Mouse (Mus musculus) hindbrain, embryonic 12.5 days (tissue): ENCODE results near the gene Xrcc5. TPM values are rescaled to one million over a fixed set of nuclear protein-coding genes. Genes with fewer than 3 reads are reported as not detected.
A peak's percentile ranks its signal among the peaks of the same experiment; 100 is the strongest.

Experiments
- ATAC-seq: fragments of 200-750 bp; cut with Nextera tagmentation; 2 replicates; pipeline ENCODE4 v1.8.0; 2017; ENCODE audit warnings: moderate TSS enrichment; ENCODE audit not compliant: low FRiP score
- H3K27ac ChIP-seq: fragments of 300-500 bp; sonication (generic); 2 replicates; pipeline ENCODE4 v1.5.1; 2016; ENCODE audit warnings: mild to moderate bottlenecking
- H3K27me3 ChIP-seq: fragments of 300-500 bp; sonication (generic); 2 replicates; pipeline ENCODE4 v1.6.1; 2016; ENCODE audit warnings: mild to moderate bottlenecking
- H3K36me3 ChIP-seq: fragments of 300-500 bp; sonication (generic); 2 replicates; pipeline ENCODE4 v1.6.1; 2016; ENCODE audit warnings: mild to moderate bottlenecking
- H3K4me1 ChIP-seq: fragments of 300-500 bp; sonication (generic); 2 replicates; pipeline ENCODE4 v1.6.1; 2016
- H3K4me2 ChIP-seq: fragments of 300-500 bp; sonication (generic); replicated peaks from 2 replicates; pipeline ENCODE4 v1.6.1; 2016; ENCODE audit warnings: mild to moderate bottlenecking
- H3K4me3 ChIP-seq: fragments of 300-500 bp; sonication (generic); 2 replicates; pipeline ENCODE4 v1.5.1; 2016; ENCODE audit warnings: mild to moderate bottlenecking
- H3K9ac ChIP-seq: fragments of 300-500 bp; sonication (generic); 2 replicates; pipeline ENCODE4 v1.6.1; 2016; ENCODE audit warnings: mild to moderate bottlenecking, moderate library complexity
- H3K9me3 ChIP-seq: fragments of 300-500 bp; sonication (generic); replicated peaks from 2 replicates; pipeline ENCODE4 v1.6.1; 2016; ENCODE audit warnings: mild to moderate bottlenecking
- WGBS: fragments of 180-500 bp; shearing (Covaris S2); methylation state at CpG from one replicate; pipeline ENCODE4 v1.1.7; 2016; 5-methylcytosine and 5-hydroxymethylcytosine counted together
- polyA plus RNA-seq: library from polyadenylated mRNA; unstranded; fragments of >200 nt; fragmentation: Nextera tagmentation; extraction: Ambion mirVana; gene quantifications from 2 replicates; pipeline ENCODE4 v1.2.1, GENCODE M21; 2016

Xrcc5 gene
- polyA plus RNA-seq, 1 experiment from 2014 or later, result 44.0 TPM

- no peak overlapping the region for H3K27ac ChIP-seq
- no peak for ATAC-seq
- WGBS, result 68% methylated on average over 4 of the region's 4 CpGs
Measured at GRCm38 (mm10) chr1:72293869-72294663, 13.2 kb upstream of the Xrcc5 start.

GRCm38 (mm10) chr1:72295746-72296145 is 11.5 kb upstream of the Xrcc5 start:
- no peak overlapping the region for H3K9ac ChIP-seq
- no peak for ATAC-seq
- H3K27me3 ChIP-seq, result no peaks in the 10 kb centered on the region
- H3K4me2 ChIP-seq, result no peak overlapping the region
- 88% methylated on average over 8 of the region's 8 CpGs for WGBS
- no peak overlapping the region for H3K4me3 ChIP-seq
- H3K9me3 ChIP-seq, result no peaks in the 10 kb centered on the region
- no peak overlapping the region for H3K27ac ChIP-seq
- H3K36me3 ChIP-seq, result peaks cover 28% of the 10 kb centered on the region
- no peaks in the 10 kb centered on the region for H3K4me1 ChIP-seq

More at GRCm38 (mm10) chr1:72293869-72294663, 13.2 kb upstream of the Xrcc5 start:
- no peak overlapping the region for H3K4me3 ChIP-seq
- 0 out of 2 replicates have a peak, but pooled peaks cover 15% of the 10 kb centered on the region for H3K36me3 ChIP-seq
- no peak overlapping the region for H3K9ac ChIP-seq
- H3K4me1 ChIP-seq, result no peaks in the 10 kb centered on the region
- no peak overlapping the region for H3K4me2 ChIP-seq
- H3K27me3 ChIP-seq, result no peaks in the 10 kb centered on the region
- H3K9me3 ChIP-seq, result no peaks in the 10 kb centered on the region

- no peak overlapping the region for H3K27ac ChIP-seq
- H3K27me3 ChIP-seq, result no peaks in the 10 kb centered on the region
- no peaks in the 10 kb centered on the region for H3K9me3 ChIP-seq
- no peak overlapping the region for H3K4me2 ChIP-seq
- ATAC-seq, result no peak
- H3K36me3 ChIP-seq, result peaks cover 28% of the 10 kb centered on the region
- WGBS, result 90% methylated on average over 1 of the region's 1 CpGs
- H3K4me3 ChIP-seq, result no peak overlapping the region
- H3K4me1 ChIP-seq, result no peaks in the 10 kb centered on the region
- no peak overlapping the region for H3K9ac ChIP-seq
Measured at GRCm38 (mm10) chr1:72301845-72302244, 5.4 kb upstream of the Xrcc5 start.

GRCm38 (mm10) chr1:72306241-72306640 is 980 bp upstream of the Xrcc5 start:
- H3K4me3 ChIP-seq, result no peak overlapping the region
- peaks cover 14% of the 10 kb centered on the region for H3K4me1 ChIP-seq
- no peak overlapping the region for H3K9ac ChIP-seq
- peak overlapping the region; percentile 59 for H3K4me2 ChIP-seq
- no peaks in the 10 kb centered on the region for H3K9me3 ChIP-seq
- H3K27ac ChIP-seq, result peak overlapping the region; percentile 90; the same call in 1 of the 2 replicates
- 0 out of 2 replicates have a peak, but pooled peaks cover 3% of the 10 kb centered on the region for H3K36me3 ChIP-seq
- no peaks in the 10 kb centered on the region for H3K27me3 ChIP-seq
- WGBS, result 45% methylated on average over 3 of the region's 3 CpGs
- no peak for ATAC-seq

- ATAC-seq, result peak; percentile 83
- 1% methylated on average over 11 of the region's 11 CpGs for WGBS
- H3K4me2 ChIP-seq, result peak overlapping the region; percentile 59
- no peaks in the 10 kb centered on the region for H3K9me3 ChIP-seq
- no peaks in the 10 kb centered on the region for H3K36me3 ChIP-seq
- H3K27ac ChIP-seq, result peak overlapping the region; percentile 90
- peak overlapping the region; percentile 58 for H3K4me3 ChIP-seq
- peak overlapping the region; percentile 32 for H3K9ac ChIP-seq
- peaks cover 14% of the 10 kb centered on the region for H3K4me1 ChIP-seq
- no peaks in the 10 kb centered on the region for H3K27me3 ChIP-seq
Measured at GRCm38 (mm10) chr1:72306679-72307181, 491 bp upstream of the Xrcc5 start.

- no peak overlapping the region for H3K4me2 ChIP-seq
- no peaks in the 10 kb centered on the region for H3K9me3 ChIP-seq
- ATAC-seq, result no peak
- H3K4me3 ChIP-seq, result no peak overlapping the region
- WGBS, result 68% methylated on average over 4 of the region's 4 CpGs
- no peaks in the 10 kb centered on the region for H3K27me3 ChIP-seq
- peaks cover 14% of the 10 kb centered on the region for H3K4me1 ChIP-seq
- H3K9ac ChIP-seq, result no peak overlapping the region
- no peak overlapping the region for H3K27ac ChIP-seq
- H3K36me3 ChIP-seq, result no peaks in the 10 kb centered on the region
Measured at GRCm38 (mm10) chr1:72308919-72309318, 1.7 kb downstream of the Xrcc5 start.

GRCm38 (mm10) chr1:72309744-72310424 is 2.7 kb downstream of the Xrcc5 start:
- H3K36me3 ChIP-seq, result peaks cover 3% of the 10 kb centered on the region; the same call in 1 of the 2 replicates
- H3K27me3 ChIP-seq, result no peaks in the 10 kb centered on the region
- H3K9ac ChIP-seq, result no peak overlapping the region
- no peak overlapping the region for H3K4me3 ChIP-seq
- H3K27ac ChIP-seq, result no peak overlapping the region
- 55% methylated on average over 6 of the region's 6 CpGs for WGBS
- ATAC-seq, result no peak
- no peak overlapping the region for H3K4me2 ChIP-seq
- H3K9me3 ChIP-seq, result no peaks in the 10 kb centered on the region
- peaks cover 14% of the 10 kb centered on the region for H3K4me1 ChIP-seq

GRCm38 (mm10) chr1:72312701-72313398 is 5.6 kb downstream of the Xrcc5 start:
- Histone ChIP-seq H3K27ac (no peak overlapping the region), H3K9me3 (no peaks in the 10 kb centered on the region), H3K27me3 (no peaks in the 10 kb centered on the region), H3K4me2 (no peak overlapping the region), H3K4me1 (peaks cover 14% of the 10 kb centered on the region), H3K36me3 (peaks cover 8% of the 10 kb centered on the region; the same call in 1 of the 2 replicates), H3K9ac (no peak overlapping the region), H3K4me3 (no peak overlapping the region)
- WGBS, result 92% methylated on average over 9 of the region's 9 CpGs
- no peak for ATAC-seq

GRCm38 (mm10) chr1:72313399-72314039 is 6.3 kb downstream of the Xrcc5 start:
- Histone ChIP-seq H3K9me3 (no peaks in the 10 kb centered on the region), H3K36me3 (peaks cover 14% of the 10 kb centered on the region; the same call in 1 of the 2 replicates), H3K4me3 (no peak overlapping the region), H3K9ac (no peak overlapping the region), H3K27ac (no peak overlapping the region), H3K4me1 (peaks cover 8% of the 10 kb centered on the region; the same call in 1 of the 2 replicates), H3K4me2 (no peak overlapping the region), H3K27me3 (no peaks in the 10 kb centered on the region)
- ATAC-seq, result no peak
- 78% methylated on average over 5 of the region's 5 CpGs for WGBS

- Histone ChIP-seq H3K27me3 (no peaks in the 10 kb centered on the region), H3K9me3 (no peaks in the 10 kb centered on the region), H3K4me1 (no peaks in the 10 kb centered on the region), H3K4me2 (no peak overlapping the region), H3K9ac (no peak overlapping the region), H3K27ac (no peak overlapping the region), H3K36me3 (peaks cover 30% of the 10 kb centered on the region), H3K4me3 (no peak overlapping the region)
- no peak for ATAC-seq
- WGBS, result 90% methylated on average over 4 of the region's 4 CpGs
Measured at GRCm38 (mm10) chr1:72315447-72315846, 8.2 kb downstream of the Xrcc5 start.

GRCm38 (mm10) chr1:72316409-72316808 is 9.2 kb downstream of the Xrcc5 start:
- Histone ChIP-seq H3K4me3 (no peak overlapping the region), H3K27ac (no peak overlapping the region), H3K9me3 (no peaks in the 10 kb centered on the region), H3K4me2 (no peak overlapping the region), H3K36me3 (peaks cover 40% of the 10 kb centered on the region), H3K27me3 (no peaks in the 10 kb centered on the region), H3K4me1 (no peaks in the 10 kb centered on the region), H3K9ac (no peak overlapping the region)
- WGBS, result 81% methylated on average over 8 of the region's 8 CpGs
- ATAC-seq, result no peak
